Mouse (Mus musculus) stomach, embryonic 15.5 days (tissue): ENCODE results near the gene E130114P18Rik. TPM values are rescaled to one million over a fixed set of nuclear protein-coding genes. Genes with fewer than 3 reads are reported as not detected.

Experiments used
- ATAC-seq: fragments of 200-750 bp; cut with Nextera tagmentation; 2 replicates; pipeline ENCODE4 v1.8.0; 2017; ENCODE audit warnings: low read depth, moderate number of reproducible peaks, moderate TSS enrichment; ENCODE audit not compliant: insufficient read depth, low FRiP score
- H3K27ac ChIP-seq: fragments of 300-500 bp; sonication (generic); 2 replicates; pipeline ENCODE4 v1.5.1; 2015; ENCODE audit warnings: mild to moderate bottlenecking, inconsistent platforms
- H3K27me3 ChIP-seq: fragments of 300-500 bp; sonication (generic); replicated peaks from 2 replicates; pipeline ENCODE4 v1.6.1; 2015; ENCODE audit warnings: inconsistent platforms
- H3K36me3 ChIP-seq: fragments of 300-500 bp; sonication (generic); 2 replicates; pipeline ENCODE4 v1.6.1; 2015; ENCODE audit warnings: inconsistent platforms
- H3K4me1 ChIP-seq: fragments of 300-500 bp; sonication (generic); 2 replicates; pipeline ENCODE4 v1.6.1; 2015; ENCODE audit warnings: inconsistent platforms
- H3K4me2 ChIP-seq: fragments of 300-500 bp; sonication (generic); 2 replicates; pipeline ENCODE4 v1.6.1; 2015; ENCODE audit warnings: mild to moderate bottlenecking, inconsistent platforms
- H3K4me3 ChIP-seq: fragments of 300-500 bp; sonication (generic); replicated peaks from 2 replicates; pipeline ENCODE4 v1.5.1; 2015; ENCODE audit warnings: inconsistent platforms
- H3K9ac ChIP-seq: fragments of 300-500 bp; sonication (generic); 2 replicates; pipeline ENCODE4 v1.6.1; 2015; ENCODE audit warnings: inconsistent platforms
- H3K9me3 ChIP-seq: fragments of 300-500 bp; sonication (generic); 2 replicates; pipeline ENCODE4 v1.6.1; 2016; ENCODE audit warnings: inconsistent platforms
- WGBS: fragments of 180-500 bp; shearing (Covaris S2); methylation state at CpG from one replicate; pipeline ENCODE4 v1.1.7; 2015; 5-methylcytosine and 5-hydroxymethylcytosine counted together
- polyA plus RNA-seq: library from polyadenylated mRNA; unstranded; fragments of >200 nt; fragmentation: Nextera tagmentation; extraction: Ambion mirVana; gene quantifications from 2 replicates; pipeline ENCODE4 v1.2.1, GENCODE M21; 2015

The E130114P18Rik gene
- polyA plus RNA-seq, 1 experiment from 2014 or later, result 2.9 TPM

DNA sequence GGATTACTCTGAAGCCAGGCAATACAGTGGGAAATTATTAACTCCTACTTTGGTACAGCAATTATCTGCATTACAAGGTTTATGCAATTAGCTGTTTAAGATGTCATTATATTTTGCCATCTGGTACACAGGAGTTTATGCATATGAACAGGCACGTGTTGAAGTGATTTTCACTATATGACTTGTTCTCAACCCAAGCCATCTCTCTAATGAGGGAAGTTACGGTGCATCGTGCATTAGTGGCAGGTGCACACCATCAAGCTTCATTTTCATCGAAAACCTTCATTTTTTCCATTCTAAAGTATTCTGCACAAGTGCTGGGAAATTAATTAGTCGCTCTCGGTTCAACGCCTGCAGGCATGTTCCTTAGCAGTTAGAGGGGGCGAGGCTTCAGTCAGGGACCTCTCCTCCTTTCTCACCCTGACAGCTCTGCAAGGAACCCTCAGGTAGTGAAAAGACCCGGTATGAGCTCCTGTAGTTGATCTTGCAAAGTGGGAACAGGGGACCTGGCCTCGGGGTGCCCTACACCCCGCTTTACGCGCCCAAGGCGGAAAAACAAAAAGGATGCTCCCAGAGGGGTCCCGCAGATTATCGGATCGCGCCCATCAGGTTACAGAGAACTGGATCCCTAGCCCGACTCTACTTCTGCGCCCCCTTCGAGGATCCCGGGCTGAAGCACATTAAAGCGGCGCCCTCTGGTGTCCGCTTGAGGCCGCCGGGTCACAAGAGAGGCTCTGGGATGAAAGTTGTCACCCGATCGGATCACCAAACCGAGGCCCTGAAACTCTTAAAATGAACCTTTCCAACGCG lies 32.4 kb downstream of the E130114P18Rik start:
- 7% methylated on average over 32 of the region's 32 CpGs for WGBS
- Histone ChIP-seq H3K36me3 (no peaks in the 10 kb centered on the region), H3K4me3 (peak overlapping the region; percentile 40), H3K9me3 (no peaks in the 10 kb centered on the region), H3K4me2 (peak overlapping the region; percentile 79), H3K4me1 (peaks cover 3% of the 10 kb centered on the region; the same call in 1 of the 2 replicates), H3K27ac (no peak overlapping the region), H3K9ac (no peak overlapping the region), H3K27me3 (no peaks in the 10 kb centered on the region)
- ATAC-seq, result peak; percentile 35; the same call in 1 of the 2 replicates

DNA sequence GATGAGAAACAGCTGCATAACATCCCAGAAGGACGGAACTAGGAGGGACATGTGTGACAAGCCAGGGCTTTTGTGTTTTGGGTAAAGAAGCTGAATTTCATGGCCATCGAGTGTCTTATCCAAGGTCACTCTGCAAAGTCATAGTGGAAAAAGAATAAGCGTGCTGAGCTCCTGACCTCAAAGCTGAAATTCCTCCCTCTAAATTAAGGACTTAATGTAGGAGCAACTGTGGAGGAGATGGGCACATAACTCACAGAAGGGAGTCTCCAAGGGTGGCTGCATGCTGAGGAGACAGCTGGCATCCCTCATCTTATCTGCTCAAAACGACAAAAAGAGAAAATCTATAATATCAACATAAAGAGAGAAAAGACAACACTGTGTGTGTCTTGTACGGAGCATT lies 33.9 kb downstream of the E130114P18Rik start:
- 51% methylated on average over 5 of the region's 5 CpGs for WGBS
- Histone ChIP-seq H3K27ac (no peak overlapping the region), H3K36me3 (no peaks in the 10 kb centered on the region), H3K9ac (no peak overlapping the region), H3K4me1 (peaks cover 3% of the 10 kb centered on the region; the same call in 1 of the 2 replicates), H3K4me3 (no peak overlapping the region), H3K9me3 (no peaks in the 10 kb centered on the region), H3K27me3 (no peaks in the 10 kb centered on the region), H3K4me2 (no peak overlapping the region)
- ATAC-seq, result no peak

DNA sequence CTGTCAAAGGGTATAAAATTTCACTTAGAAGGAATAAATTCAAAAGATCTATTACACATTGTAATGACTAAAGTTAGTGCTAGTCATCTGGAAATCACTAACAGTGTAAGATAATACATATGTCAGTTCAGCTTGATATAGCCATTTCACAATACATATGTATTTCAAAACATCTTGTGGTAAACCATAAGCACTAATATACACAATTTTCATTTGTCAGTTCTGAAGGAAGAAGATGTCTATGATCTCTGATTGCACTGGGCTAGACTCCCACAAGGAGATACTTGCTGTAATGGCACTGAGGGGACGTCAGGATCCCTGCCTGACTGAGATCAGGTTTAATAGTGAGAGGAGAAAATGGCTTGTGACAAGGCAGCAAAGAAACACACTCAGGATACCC lies 44.5 kb downstream of the E130114P18Rik start:
- ATAC-seq, result no peak
- no peaks in the 10 kb centered on the region for H3K27me3 ChIP-seq
- H3K4me2 ChIP-seq, result no peak overlapping the region
- no peak overlapping the region for H3K9ac ChIP-seq
- H3K27ac ChIP-seq, result no peak overlapping the region
- 42% methylated on average over 1 of the region's 1 CpGs for WGBS
- no peaks in the 10 kb centered on the region for H3K4me1 ChIP-seq
- H3K4me3 ChIP-seq, result no peak overlapping the region
- no peaks in the 10 kb centered on the region for H3K36me3 ChIP-seq
- no peaks in the 10 kb centered on the region for H3K9me3 ChIP-seq

DNA sequence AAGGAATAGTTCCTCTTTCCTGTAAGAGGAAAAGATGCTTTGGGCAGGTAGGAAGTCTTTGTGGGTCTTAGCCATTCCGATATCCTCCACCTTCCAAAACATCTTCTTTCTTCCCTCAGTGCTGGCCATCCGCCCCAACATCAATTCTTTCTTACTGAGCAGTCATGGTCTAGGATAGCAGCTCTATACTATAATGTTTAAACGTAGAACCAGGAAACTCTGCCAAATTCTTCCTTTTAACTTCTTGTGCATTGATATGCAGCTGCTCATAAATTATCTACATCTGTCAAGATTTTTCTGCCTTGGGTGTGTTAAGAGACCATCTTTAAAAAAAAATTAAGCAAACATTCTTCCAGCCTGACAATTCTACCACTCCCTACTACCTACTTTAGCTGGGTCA lies 47.5 kb downstream of the E130114P18Rik start:
- 52% methylated on average over 3 of the region's 3 CpGs for whole genome bisulfite sequencing
- Histone ChIP-seq H3K4me2 (no peak overlapping the region), H3K27me3 (no peaks in the 10 kb centered on the region)

DNA sequence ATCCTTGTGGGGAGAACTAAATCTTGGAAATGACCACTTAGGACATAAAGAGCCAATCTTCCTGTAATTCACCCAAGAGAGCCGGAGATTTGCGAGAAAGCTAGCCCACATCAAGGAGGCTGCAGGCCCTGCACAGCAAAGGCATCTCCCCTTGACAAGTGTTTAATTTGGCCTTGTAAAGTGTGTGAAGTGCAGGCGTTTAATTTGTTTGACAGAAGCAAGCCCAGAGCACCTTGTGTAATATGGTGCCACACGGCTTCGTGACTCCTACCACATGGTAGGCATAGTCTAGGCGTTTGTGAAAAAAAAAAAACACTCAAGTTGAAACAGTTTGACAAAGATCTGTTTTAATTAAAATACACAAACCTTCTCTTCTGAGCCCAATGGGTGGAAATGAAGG lies 47.9 kb downstream of the E130114P18Rik start:
- no peaks in the 10 kb centered on the region for H3K36me3 ChIP-seq
- H3K9ac ChIP-seq, result no peak overlapping the region
- no peaks in the 10 kb centered on the region for H3K27me3 ChIP-seq
- no peaks in the 10 kb centered on the region for H3K9me3 ChIP-seq
- ATAC-seq, result no peak
- no peak overlapping the region for H3K27ac ChIP-seq
- H3K4me1 ChIP-seq, result no peaks in the 10 kb centered on the region
- no peak overlapping the region for H3K4me2 ChIP-seq
- 49% methylated on average over 6 of the region's 6 CpGs for WGBS
- no peak overlapping the region for H3K4me3 ChIP-seq

More for the DNA sequence above, 47.5 kb downstream of the E130114P18Rik start:
- Histone ChIP-seq H3K9ac (no peak overlapping the region), H3K27ac (no peak overlapping the region), H3K4me3 (no peak overlapping the region), H3K9me3 (no peaks in the 10 kb centered on the region), H3K4me1 (no peaks in the 10 kb centered on the region), H3K36me3 (no peaks in the 10 kb centered on the region)
- no peak for ATAC-seq

DNA sequence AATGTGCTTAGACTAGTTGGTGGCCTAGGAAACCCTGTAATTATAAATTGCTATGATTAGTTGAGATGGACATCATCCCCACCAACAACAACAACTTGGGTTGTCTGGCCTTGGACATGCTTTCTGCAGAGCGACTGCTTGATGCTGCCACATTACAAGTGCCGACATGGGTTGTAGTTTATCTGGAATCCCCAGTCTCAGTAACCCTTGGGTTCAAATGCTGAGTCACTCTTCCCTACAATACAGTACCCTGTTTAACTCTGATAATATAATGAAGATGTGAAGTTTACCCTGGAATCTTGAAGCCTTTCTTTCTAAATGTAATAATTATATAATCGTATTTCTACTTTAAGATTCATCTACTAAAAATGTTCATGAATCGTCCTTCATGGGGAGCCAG lies 49.4 kb downstream of the E130114P18Rik start:
- WGBS, result 85% methylated on average over 4 of the region's 4 CpGs
- Histone ChIP-seq H3K4me2 (no peak overlapping the region), H3K27ac (no peak overlapping the region), H3K9ac (no peak overlapping the region), H3K4me3 (no peak overlapping the region), H3K4me1 (no peaks in the 10 kb centered on the region), H3K27me3 (no peaks in the 10 kb centered on the region), H3K36me3 (no peaks in the 10 kb centered on the region), H3K9me3 (no peaks in the 10 kb centered on the region)
- no peak for ATAC-seq

DNA sequence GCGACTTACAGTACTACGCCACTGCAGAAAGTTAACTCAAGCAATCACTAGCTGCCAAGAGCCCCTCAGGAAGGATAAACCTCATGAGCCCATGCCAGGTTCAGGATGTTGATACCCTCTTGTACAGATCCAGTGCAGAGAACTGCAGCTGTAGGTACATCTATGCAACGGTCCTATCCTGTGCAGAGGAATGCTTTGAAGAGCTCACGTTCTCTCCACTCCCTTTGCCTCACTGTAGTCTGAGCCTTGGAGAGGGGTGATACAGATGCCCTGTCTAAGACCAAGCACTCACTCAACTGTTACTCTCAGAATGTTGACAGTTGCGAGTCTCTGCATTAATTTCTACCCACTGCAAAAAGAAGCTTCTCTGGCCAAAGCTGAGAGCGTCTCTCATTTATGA lies 54.5 kb downstream of the E130114P18Rik start:
- 77% methylated on average over 6 of the region's 6 CpGs for WGBS
- Histone ChIP-seq H3K4me1 (no peaks in the 10 kb centered on the region), H3K27me3 (no peaks in the 10 kb centered on the region), H3K9ac (no peak overlapping the region), H3K27ac (no peak overlapping the region), H3K9me3 (no peaks in the 10 kb centered on the region), H3K36me3 (no peaks in the 10 kb centered on the region), H3K4me3 (no peak overlapping the region), H3K4me2 (no peak overlapping the region)
- ATAC-seq, result no peak

DNA sequence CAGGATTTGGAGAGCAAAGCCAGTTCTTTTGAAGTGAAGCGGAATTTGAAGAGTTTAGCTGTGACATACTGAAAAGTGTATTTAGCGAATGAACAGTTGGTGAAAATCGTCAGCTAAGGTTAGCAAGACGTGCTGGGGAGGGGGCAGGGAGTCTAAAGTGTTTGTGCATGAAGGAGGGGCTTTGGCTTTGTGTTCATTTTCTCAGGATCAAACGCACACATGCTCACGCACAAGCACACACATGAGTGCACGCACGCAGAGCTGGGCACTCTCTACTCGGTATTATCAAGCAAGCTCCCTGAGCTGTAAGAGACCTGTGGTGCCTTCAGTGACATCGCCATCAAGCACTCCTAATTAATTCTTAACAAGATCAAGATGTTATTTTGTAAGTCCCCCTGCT lies 55.2 kb downstream of the E130114P18Rik start:
- WGBS, result 65% methylated on average over 10 of the region's 10 CpGs
- no peaks in the 10 kb centered on the region for H3K27me3 ChIP-seq
- H3K4me3 ChIP-seq, result no peak overlapping the region
- no peak overlapping the region for H3K9ac ChIP-seq
- no peaks in the 10 kb centered on the region for H3K4me1 ChIP-seq
- no peaks in the 10 kb centered on the region for H3K36me3 ChIP-seq
- no peak overlapping the region for H3K4me2 ChIP-seq
- H3K9me3 ChIP-seq, result no peaks in the 10 kb centered on the region
- no peak overlapping the region for H3K27ac ChIP-seq
- ATAC-seq, result no peak

DNA sequence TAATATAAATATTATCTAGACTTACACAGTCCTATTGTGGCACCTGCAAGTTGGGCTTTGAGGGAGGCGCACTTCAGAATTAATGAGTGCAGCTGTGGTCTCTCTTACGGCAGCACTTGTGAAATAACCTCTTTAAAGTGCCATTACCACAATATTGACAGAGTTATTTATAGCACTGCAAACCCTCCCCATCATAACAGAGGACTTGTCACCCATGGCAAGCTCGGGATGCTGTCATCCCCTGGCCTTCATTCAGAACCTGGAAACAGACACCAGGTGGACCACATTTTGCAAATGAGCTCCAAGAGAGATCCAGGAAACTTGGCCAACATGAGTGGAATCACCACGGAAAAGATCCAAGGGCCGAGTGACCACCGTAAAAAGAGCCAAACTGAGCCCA lies 63.3 kb downstream of the E130114P18Rik start:
- WGBS, result 54% methylated on average over 6 of the region's 6 CpGs
- H3K27ac ChIP-seq, result no peak overlapping the region
- no peak overlapping the region for H3K4me2 ChIP-seq
- H3K27me3 ChIP-seq, result no peaks in the 10 kb centered on the region
- H3K9me3 ChIP-seq, result no peaks in the 10 kb centered on the region
- no peak overlapping the region for H3K9ac ChIP-seq
- no peak for ATAC-seq
- no peaks in the 10 kb centered on the region for H3K36me3 ChIP-seq
- no peak overlapping the region for H3K4me3 ChIP-seq
- no peaks in the 10 kb centered on the region for H3K4me1 ChIP-seq

DNA sequence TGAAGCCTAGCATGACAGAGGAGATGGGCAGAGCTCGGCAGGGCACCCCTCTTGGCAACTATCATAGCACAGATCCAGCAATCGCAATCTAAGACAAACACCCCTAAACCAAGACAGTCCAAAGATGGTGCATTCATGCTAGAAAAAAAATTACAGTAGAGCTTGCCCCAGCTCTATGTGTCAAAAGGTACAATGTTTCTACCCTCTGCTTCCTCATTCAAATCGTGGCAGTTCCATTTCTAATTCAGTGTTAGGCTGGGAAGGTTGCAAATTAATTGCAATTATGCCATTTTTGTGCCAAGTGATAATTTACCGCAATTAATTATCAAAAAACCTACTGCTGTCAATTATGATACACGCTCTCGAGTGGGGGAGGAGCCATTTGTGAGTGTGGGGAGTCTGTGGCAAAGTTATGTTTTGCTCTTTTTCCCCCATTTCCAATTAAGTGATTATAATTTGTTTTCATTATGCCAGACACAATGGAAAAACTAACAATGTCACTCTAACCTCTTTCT lies 63.7 kb downstream of the E130114P18Rik start:
- no peak overlapping the region for H3K9ac ChIP-seq
- H3K9me3 ChIP-seq, result no peaks in the 10 kb centered on the region
- no peaks in the 10 kb centered on the region for H3K4me1 ChIP-seq
- 79% methylated on average over 6 of the region's 6 CpGs for WGBS
- H3K4me3 ChIP-seq, result no peak overlapping the region
- no peak for ATAC-seq
- H3K36me3 ChIP-seq, result no peaks in the 10 kb centered on the region
- no peak overlapping the region for H3K27ac ChIP-seq
- H3K27me3 ChIP-seq, result no peaks in the 10 kb centered on the region
- no peak overlapping the region for H3K4me2 ChIP-seq

DNA sequence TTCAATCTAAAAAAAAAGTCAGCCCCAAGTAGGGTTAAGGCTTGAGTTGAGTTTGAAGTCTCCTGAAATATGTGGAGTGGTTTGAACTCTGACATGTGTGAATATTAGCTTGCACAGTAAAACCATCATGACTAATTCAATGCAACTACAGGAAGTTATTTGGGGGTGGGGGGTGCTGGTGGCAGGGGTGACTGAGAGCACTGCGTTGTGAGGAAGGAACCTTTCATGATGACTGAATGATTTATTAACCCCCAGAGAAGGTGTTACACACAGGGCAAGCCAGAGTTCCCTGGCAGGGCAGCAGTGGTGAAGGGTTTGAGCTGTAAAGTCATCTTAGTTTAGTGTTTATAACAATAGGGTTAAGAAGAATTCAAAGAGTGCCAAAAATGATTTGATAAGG lies 65.3 kb downstream of the E130114P18Rik start:
- H3K27me3 ChIP-seq, result no peaks in the 10 kb centered on the region
- no peaks in the 10 kb centered on the region for H3K4me1 ChIP-seq
- H3K9ac ChIP-seq, result no peak overlapping the region
- H3K36me3 ChIP-seq, result no peaks in the 10 kb centered on the region
- H3K9me3 ChIP-seq, result no peaks in the 10 kb centered on the region
- no peak for ATAC-seq
- H3K4me2 ChIP-seq, result no peak overlapping the region
- WGBS, result 8% methylated on average over 1 of the region's 1 CpGs
- H3K4me3 ChIP-seq, result no peak overlapping the region
- H3K27ac ChIP-seq, result no peak overlapping the region

DNA sequence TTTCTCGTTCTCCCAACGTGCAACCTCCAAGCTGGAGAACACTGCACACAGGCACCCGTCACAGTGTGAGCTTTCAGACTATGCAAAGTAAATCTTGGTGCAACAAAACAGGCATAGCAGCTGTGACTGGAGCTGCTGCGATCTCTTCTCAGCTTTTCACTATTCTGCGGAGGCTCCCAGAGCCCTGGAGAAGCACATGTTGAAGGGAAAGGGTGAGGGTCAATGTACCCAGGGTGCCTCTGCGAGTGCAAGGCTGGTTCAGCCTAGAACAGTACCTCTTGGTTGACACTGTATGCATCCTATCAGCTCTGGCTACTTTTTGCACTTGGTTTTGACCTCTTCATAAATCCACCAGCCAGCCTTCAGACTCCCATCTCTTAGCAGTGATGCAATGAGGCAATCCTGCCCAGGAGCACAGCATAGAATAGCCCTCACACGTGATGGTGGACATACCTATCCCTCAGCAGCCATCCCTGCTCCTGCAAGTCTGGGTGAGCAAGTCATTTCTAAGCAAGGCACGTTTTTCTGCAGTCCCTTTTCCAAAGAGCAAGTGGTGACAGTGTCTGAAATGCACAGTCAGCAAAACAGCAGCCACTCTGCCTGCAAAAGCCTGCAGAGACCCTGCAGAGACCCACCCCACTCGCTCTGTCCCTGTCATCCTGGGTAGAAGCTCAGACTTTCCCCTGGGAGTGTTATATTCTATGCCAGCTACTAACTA lies 67.7 kb downstream of the E130114P18Rik start:
- no peak overlapping the region for H3K9ac ChIP-seq
- H3K4me3 ChIP-seq, result no peak overlapping the region
- no peaks in the 10 kb centered on the region for H3K27me3 ChIP-seq
- no peaks in the 10 kb centered on the region for H3K9me3 ChIP-seq
- no peak overlapping the region for H3K27ac ChIP-seq
- no peaks in the 10 kb centered on the region for H3K36me3 ChIP-seq
- H3K4me1 ChIP-seq, result no peaks in the 10 kb centered on the region
- no peak for ATAC-seq
- WGBS, result 48% methylated on average over 9 of the region's 9 CpGs
- no peak overlapping the region for H3K4me2 ChIP-seq
